Mouse (Mus musculus) CD8-positive naive resting alpha-beta T cell, adult 2 months (primary cell): ENCODE results near the gene Bcl2l15.
A peak's percentile ranks its signal among the peaks of the same experiment; 100 is the strongest.
"Not testable (repeated sequence)": the region's sequence is repeated elsewhere in the genome, so short reads cannot be mapped to it uniquely, and the experiment has no call there.

Experiments used
- DNase-seq, 2 experiments: peaks; one replicate each; pipeline ENCODE4 v3.0.0; 2022; ENCODE audit warnings: low read depth in 2 of 2, low spot score in 2 of 2

Bcl2l15 gene

DNA sequence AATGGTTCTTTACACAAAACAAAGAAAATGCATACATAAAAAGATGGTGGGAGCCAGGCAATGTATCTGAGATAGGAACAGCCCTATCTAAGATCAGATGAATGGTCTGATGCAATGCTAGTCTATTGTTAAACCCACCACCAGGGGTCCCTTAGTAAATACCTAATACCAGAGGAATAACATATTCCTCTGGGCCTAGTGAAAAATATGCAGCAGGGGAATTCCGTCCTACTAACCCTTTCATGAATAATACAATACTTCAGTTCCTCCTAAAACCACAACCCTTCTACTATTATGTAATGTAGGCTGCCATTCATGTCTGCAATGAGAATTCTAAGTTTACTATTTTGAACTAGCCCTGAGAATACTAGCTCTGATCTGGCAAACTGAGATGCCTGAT is 1.7 kb upstream of the Bcl2l15 start:
- DNase-seq = not testable (repeated sequence)

- DNase-seq = no peak
Observed at GRCm38 (mm10) chr3:103831146-103831545, 1.3 kb upstream of the Bcl2l15 start.

DNA sequence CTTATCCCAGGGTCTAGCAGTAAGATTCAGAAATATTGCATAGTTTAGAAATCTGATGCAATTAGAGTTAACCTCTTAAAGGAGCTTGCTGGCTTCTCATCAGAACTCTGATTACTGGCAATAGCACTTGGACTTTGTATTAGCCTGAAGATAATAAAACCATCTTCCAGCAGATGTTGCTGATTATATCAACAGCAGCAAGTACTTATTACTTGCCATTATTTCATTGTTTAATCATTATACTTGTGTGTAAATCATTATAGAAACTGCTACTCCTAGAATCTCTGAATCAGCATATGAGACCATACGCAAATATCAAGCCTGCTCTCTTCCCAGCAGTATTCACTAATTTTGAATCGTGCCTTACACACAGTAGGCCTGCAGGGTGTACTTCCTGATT is 1.6 kb downstream of the Bcl2l15 start:
- no peak for DNase-seq

DNA sequence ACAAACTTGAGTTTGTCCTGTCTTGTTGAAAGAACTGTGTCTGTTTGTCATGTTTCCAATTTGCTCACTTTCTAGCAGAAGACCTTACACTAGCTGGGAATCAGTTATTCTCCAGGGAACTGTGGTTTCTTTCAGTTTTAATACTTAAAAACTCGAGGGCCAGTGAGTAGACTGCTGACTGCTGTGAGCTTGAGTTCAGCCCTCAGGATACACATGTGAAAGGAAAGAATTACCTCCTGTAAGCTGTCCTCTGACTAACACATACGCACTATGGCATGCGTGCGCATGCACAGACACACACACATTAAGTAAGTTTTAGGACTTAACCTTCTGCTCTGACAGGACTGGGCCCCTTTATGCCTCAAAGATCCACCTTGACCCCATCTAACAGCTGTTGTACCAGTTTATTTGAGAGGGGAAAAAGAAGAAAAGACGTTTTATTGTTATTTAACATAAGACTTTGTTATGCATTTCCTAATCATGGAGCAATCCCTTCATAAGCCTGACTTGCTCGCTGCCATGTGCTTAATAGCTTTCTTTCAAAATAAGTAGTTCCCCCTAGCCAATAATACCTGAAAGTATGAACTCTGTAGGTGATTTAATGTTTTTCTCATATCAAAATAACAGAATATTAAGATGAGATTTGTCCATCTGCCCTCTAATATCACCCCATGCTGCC is 3.0 kb downstream of the Bcl2l15 start:
- DNase-seq = no peak

DNA sequence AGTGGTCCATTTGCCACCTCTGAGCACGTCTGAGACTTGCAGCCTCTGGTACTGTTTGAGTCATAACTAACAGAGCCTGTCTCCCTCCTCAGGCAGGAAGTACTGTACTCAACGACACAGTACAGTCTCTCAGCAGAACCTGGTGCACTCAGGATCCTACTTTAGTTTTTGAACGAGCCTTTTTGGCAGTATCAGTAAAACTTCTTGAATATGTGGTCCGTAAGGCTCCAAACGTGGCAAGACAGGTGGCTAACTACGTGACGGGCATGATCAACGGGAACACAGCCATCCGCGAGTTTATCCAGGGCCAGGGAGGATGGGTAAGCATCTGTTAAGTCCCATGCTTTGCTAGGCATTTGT is 3.5 kb downstream of the Bcl2l15 start:
- DNase-seq = no peak

DNA sequence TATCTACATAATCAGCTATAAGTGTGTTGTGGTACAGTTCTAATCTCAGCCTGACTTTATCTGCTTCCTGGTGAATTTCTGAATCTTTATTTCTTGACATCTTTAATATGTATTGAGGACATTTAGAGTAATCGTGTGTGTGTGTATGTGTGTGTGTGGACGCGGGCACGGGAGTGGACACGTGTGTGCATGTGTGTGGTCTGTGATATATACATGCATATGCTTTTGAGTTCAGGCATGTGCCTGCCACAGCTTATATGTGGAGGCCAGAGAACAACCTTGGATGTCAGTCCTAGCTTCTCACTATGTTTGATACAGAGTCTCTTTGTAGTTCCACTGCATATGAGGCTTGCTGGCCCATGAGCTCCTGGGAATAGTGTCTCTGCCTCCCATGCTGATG is 4.1 kb downstream of the Bcl2l15 start:
- DNase-seq = no peak

GRCm38 (mm10) chr3:103839711-103840110 is 7.3 kb downstream of the Bcl2l15 start:
- no peak for DNase-seq

- not testable (repeated sequence) for DNase-seq
Observed at GRCm38 (mm10) chr3:103840195-103840594, 7.8 kb downstream of the Bcl2l15 start.

GRCm38 (mm10) chr3:103840946-103841345 is 8.5 kb downstream of the Bcl2l15 start:
- not testable (repeated sequence) for DNase-seq

- DNase-seq = no peak
Observed at GRCm38 (mm10) chr3:103850644-103851363, 18.4 kb downstream of the Bcl2l15 start.

GRCm38 (mm10) chr3:103851481-103851880 is 19.1 kb downstream of the Bcl2l15 start:
- no peak for DNase-seq

DNA sequence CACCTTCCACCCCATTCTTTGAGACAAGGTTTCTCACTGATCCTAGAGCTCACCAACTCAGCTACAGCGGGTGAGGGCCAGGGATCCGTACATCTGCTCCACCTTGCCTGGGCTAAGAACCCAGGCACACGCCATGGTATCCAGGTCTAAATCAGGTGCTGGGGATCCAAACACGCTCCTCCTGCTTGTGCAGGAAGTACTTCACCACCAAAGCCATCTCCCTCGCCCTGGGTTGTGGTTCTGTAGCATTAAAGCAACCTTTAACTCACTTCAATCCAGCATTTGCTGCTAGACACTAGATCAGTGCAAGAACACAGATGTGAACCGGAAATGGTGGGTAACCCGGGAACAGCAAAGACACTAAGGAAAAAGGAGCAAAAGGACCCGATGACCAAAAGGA is 19.5 kb downstream of the Bcl2l15 start:
- no peak for DNase-seq

DNA sequence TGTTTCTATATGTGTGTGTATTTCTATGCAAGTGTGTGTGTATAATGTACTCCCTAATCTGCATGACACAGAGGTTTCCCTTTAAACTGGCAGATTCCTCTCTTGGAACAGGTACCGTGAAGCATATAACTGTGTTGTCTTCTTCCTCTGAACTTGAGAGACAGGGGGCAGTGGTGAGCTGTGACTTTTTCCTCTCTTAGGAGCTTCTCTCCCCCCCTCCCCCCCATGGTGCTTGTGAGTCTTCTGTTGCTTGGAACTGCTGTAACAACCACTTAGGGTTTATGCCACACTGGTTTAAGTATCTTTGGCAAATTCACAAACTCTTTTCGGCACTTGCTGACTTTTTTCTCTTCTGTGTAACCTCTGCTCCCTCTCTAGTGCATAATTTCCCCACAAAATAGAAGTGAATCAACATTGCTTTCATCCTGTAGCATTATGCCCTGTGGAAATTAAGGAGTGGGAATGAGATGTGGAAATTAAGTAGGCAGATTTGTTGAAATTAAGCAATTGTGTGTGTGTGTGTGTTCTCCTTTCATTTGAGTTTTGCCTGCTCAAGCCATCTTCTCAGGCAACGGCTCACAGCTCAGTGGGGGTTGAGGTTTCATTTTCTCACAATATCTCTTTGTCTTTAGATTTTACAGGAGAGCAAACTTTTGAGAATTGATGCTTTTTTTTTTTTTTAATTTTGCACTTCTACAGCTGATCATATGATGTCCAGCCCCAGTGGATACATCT is 20.3 kb downstream of the Bcl2l15 start:
- DNase-seq = peak; percentile 73 to 87

DNA sequence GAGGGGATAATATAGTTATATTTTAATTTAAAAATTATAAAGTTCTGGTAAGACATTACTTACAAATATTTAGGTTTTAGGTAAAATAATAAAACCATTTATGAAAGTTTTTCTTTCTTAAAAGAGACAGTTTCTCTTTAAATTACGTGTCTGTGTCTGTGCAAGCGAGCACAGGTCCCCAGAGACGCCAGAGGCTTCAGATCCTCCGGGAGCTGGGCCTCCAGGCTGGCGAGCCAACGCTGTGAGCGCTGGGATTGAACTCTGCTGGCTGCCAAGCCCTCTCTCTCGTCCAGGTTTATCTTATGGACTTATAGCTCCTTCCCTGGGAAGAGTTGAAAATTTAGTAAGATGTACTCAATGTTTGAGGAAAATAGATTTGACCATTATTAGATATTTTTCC is 21.4 kb downstream of the Bcl2l15 start:
- DNase-seq = no peak

DNA sequence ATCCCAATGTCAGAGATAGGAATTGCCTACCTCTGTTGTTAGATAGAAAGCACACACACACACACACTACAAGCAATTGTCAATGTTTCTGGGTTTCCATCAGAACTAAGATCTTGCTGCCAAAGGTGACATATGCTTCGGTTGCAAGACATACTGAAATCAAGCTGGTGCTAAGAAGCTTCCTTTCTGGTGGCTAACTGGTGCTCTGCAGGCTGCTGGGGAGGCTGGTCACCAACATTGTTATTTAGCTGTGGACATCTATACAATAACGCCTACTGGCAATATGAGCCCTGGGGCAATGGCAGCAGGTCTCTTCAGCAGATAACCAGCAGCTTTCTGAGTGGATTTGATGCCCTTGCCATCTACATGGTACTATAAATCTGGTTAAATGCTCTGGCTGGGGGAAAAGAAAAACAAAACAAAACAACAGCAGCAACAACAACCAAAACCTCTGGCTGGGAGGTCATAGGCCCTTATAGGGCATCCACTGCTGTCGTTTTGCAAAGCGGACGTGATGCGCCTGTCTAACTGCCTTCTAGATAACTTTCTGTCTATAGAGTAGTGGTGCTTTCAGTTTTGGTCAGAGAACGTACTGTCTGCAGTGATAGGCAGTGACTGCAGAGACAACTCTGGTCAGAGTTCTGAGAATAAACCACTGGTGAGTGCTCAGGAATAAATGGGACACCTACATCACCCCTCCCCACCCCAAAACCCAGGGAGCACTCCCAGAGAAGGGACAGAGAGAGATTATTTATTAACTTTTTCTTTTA is 24.8 kb downstream of the Bcl2l15 start:
- DNase-seq = no peak

- no peak for DNase-seq
Observed at GRCm38 (mm10) chr3:103857977-103858563, 25.7 kb downstream of the Bcl2l15 start.

DNA sequence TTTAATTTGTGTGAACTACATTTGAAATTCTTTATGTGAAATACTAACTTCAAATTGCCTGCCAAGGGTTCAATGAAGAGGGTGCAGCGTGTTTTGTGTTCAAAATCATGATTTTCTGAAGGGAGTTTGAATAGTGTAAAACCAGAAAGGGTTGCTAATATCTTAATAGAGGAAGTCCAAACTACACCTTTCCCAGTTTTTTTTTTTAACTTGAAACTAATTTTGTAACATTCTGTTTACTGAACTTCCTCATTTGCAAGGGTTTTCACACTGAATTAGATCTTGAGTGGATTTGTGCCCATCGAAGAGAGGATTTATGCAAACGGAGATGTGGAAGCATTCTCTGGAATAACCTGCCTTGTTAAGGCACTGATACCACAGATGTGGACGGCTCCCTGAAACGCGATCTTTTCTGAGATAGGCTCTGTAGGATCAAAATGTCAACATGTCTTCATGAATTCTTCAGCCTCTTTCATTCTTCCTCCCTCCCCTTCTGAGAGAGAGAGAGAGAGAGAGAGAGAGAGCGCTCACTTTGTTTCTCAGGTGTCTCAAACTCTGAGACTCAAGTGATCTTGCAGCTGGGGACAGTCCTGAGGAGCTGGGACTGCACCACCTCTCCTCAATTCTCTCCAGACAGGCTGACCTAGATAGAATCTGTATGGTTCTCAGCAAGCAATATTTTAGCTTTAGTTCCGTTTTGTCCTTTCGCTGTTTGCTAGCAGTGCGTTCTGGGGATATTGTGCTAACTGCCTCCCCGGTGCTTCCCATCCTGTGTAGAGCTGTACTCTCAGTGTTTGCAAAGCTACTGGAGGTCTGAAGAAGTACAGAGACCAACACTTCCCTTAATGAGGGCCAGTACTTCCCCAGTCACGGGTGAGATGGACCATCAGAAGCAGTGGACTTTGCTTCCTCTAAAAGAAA is 26.7 kb downstream of the Bcl2l15 start, which contains the start of gene Ptpn22:
Gene Ptpn22 (plus strand): TSS at position 915 of the 921 bp plus-strand sequence.
- peak; percentile 44 to 47 for DNase-seq

DNA sequence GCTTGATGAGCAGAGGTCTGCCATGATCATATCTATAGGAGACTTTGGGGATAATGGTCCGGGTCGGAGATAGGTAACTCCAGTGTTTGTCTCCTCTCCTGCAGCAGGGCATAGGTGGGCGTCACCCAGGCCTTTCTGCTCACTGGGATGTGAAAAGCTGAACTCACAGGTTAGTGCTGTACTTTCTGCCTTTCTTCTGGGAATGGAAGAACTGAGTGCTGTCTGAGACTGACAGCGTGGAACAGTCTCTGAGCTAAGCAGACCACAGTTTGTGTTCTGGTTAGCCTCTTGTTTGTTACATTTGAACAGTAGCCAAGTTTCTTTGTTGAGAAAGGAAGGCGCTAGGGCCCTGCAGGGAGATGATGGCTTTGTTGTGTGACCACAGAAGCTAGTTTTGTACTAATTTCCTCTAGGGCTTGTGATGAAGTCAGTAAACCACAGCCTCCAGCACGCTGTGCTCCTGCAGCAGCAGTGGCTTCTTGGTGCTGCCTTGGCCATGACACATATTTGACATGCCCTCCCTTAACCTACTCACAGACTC is 27.5 kb downstream of the Bcl2l15 start:
- DNase-seq = peak; percentile 84 to 89

GRCm38 (mm10) chr3:103862721-103863220 is 30.4 kb downstream of the Bcl2l15 start:
- no peak for DNase-seq
